Mouse (Mus musculus) thymus, postnatal 36 days (tissue): ENCODE data around the gene Sbf2.

ENCODE experiments used
- DNase-seq, 2 experiments: peaks; one replicate each; pipeline ENCODE4 v3.0.0; 2022; ENCODE audit warnings: mixed read lengths in 2 of 2

Gene Sbf2

DNA sequence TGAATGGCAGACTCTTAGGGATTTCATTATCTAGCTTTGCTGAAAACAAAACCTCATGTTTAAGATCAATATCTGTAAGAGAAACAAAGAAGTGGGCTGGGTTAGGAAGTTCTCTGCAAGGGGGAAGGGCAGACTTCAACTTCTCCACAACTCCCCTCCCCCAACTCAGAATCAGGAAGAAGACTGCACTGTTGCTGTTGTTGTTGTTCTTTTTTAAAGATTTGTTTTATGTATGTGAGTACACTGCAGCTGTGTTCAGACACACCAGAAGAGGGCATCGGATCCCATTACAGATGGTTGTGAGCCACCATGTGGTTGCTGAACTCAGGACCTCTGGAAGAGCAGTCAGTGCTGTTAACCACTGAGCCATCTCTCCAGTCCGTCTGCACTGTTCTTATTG lies 225.8 kb downstream of the Sbf2 start:
- peak; percentile 8 to 10 for DNase-seq

DNA sequence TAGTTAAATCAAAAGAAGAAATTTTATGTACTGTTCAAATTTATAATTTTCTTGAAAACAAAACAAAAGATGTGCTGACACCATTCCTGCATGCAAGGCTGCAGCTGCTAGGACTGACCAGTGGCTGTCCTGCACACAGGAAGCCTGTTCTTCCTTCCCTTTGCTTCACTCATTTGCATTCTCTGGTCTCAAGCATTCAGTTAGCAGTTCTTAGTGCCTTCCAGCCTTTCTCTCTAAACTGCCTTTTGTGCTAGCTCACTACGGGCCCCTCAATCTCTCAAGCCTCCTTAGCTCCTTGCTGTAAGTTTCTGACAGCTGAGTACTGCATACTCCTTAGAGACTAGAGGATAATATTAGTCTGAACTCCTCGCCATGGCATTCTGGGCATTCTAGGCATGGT lies 227.2 kb downstream of the Sbf2 start:
- no peak for DNase-seq

DNA sequence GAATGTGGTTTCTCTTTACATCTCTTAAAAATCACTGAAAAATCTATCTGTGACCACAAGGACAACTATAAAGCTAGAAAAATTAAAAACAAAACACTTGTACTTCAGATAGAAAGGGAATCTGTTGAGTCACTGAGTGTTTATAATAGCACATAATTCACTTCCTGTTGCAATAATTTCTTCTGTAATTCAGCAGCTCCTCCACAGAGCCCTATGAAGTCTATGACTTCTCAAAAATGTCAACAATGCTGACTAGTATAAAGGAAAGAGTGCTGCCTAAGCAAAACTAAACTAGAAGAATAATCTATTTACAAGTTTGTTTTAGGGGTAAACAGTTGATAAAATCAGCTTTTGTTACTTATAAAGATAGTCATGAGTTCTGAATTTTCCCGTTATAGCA lies 229.2 kb downstream of the Sbf2 start:
- DNase-seq: no peak

DNA sequence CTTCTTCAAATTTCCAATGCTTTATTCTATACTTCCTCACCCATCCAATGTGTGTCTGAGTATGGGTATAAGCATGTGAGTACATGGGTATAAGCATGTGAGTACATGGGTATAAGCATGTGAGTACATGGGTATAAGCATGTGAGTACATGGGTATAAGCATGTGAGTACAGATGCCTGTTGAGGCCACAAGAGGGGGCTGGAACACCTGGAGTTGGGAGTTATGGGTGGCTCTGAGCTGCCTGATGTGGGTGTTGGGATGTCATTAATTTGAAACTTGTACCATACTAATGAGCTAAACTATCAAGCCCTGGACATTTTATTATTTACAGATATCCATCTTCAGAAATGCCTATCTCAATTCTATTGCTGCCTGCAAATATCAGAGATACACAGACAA lies 230.4 kb downstream of the Sbf2 start:
- DNase-seq: no peak

DNA sequence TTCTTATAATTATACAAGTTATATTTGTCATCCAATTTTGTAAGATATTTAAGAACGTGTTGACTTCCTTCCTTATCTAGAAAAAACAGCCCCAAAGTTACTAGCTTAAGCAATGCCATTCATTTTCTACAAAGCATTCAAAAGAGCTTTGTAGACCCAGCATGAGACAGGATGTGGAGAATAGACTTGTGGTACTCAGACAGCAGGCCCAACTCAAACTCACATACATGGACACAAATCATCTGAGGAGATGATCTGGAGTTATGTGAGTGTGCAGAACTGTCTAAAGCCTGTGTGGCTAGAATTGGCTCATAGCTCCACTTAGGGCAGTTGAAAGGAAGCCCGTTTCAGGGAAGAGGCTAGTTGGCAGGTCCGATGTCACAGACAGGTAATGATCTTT lies 233.1 kb downstream of the Sbf2 start:
- no peak for DNase-seq

DNA sequence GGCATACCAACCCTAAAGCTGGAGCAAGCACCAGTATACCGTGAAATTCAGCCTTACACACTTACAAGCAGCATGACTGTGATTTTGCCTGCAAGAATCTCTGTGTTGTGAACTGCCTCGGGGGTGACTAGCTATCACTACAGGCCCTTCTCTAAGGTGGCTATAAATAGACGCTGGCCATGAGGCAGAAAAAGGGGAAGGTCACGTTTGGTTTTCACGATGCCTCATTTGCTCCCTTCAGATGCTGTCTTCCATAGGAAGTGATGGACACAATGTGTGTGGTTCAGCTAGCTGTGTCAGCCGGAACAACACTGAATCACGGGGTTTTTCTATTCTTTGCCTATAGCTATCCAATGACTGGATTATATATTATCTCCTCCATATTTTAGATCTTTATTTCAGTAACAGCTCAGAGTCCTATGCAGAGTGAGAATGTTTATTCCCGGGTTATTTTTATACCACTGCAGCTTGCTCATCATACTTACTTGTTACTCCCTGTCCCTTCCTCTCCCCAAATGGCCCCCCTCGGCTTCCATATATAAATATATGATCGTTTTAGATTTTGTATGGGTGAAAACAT lies 235.3 kb downstream of the Sbf2 start:
- no peak for DNase-seq

DNA sequence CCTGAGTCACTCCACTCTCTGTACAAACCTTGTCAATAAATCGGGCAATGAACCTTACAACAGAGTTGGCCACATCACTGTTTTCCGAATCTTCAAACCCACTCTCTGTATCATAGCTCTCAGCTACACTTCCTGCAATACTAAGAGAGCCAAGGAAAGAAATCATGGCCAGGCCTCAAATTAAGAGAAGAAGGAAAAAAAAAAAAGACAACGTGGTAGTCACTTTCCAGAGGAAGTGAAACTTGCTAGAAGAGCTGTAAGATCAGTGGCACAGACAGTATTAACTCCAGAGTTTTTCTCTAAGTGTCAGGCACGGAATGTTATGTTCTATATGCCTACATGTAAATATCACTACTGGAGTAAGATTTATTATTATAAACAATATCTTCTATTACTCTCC lies 242.2 kb downstream of the Sbf2 start:
- DNase-seq: no peak

DNA sequence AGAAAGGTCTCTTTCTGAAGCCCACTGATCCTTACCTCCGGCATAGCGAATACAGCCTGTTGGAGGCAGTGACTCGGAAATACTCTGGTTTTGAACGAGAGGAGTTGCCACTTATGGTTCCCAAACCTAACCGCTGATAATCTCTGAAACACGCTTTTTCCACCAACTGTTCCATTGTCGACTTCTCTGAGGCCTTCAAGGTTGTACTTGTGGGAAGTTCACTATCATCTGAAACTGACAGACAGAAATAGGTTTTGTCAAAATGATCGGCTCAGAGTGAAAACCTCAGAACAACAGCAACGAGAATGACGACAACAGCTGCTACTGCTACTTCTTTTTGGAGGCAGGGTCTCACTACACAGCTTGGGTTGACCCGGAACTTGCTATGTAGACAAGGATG lies 252.7 kb downstream of the Sbf2 start:
- DNase-seq: no peak

DNA sequence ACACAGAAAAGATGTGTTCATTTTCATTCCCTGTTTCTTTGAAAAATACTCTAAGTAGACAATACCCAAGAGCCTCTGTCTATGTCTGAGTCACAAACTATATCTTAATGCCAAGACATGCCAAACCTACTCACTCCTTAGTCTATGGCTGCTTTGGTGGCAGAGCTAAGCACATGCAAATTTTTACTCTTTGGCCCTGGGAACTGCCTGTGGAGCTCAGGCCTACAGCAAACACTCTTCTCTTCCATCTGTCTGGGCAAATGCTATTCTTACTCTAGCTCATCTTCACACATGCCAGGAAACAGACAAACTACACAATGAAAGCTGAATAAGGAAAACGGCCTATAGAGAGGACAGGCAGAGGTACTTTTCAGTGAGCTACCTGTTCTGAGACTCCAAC lies 253.2 kb downstream of the Sbf2 start:
- no peak for DNase-seq

DNA sequence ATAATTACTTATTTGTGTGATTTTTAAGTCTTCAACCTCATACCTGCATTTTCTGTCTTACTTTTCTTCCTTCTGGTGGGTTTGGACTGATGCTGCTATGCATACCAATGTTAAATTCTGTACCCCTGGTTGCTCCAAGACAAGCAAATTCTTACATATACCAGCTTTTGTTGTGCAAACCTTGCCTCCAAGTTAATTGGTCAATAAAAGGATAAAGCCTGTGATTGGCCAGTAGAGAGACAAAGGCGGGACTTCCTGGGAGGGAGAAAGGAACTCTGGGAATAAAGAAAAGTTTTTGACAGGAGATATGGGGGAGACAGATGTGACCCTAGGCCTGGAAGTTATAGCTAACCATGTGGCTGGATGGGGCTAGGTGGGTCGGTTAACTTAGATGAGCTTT lies 255.3 kb downstream of the Sbf2 start:
- no peak for DNase-seq

DNA sequence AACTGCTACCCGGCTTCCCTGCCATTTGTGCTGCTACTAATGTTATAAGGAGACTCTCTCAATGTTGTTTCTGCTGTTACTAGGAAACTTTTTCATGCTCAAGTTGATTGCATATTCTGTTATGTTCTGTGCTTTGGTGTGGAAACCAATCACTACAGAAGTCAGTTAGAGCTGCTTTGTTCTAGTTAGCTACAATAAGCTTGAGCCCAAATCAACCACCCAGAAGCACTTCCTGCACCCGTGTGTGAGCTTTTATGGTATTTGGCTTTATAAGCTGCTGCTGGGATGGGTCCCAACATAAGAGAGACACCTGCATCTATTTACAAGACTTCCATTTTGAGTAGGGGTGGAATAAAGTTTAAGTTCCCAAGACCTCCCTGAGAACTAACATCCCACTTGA lies 260.8 kb downstream of the Sbf2 start:
- DNase-seq: peak; percentile 8 to 24

DNA sequence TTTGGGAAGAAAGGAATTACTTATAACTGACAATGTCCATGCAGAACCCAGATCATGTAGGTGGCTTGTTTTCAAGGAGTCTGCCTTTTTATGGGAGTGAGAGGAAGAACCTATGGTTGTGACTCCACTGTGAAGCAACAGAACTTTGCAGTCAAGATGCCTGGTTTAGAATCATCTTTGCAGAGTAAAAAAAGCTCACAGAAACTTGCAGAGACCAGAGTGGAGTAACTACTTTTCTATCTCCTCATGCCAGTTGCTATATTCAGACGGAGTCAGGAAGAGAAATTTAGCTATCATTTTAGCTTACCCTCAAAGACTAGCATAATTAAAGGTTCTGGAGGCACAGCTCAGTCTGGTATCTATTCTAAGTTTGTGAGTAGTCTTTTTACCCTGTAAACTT lies 267.5 kb downstream of the Sbf2 start:
- DNase-seq: no peak

DNA sequence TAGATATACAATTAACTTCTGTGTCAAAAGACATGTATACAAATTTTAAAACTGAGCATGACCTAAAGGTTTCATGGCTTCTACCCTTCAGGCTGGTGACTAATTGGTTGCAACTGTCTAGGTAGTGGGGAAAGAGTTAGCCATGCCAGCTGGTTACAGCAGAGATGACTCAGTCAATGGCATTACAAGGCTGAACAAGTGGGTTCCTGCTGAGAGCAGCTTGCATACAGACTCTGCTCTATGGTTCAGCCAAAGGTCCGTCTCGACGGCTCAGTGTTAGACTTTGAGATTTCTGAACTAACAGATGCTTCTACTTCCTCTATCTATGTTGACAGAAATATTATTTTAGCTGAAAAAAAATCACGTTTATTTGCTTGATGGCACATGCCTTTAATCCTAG lies 277.1 kb downstream of the Sbf2 start:
- DNase-seq: no peak

DNA sequence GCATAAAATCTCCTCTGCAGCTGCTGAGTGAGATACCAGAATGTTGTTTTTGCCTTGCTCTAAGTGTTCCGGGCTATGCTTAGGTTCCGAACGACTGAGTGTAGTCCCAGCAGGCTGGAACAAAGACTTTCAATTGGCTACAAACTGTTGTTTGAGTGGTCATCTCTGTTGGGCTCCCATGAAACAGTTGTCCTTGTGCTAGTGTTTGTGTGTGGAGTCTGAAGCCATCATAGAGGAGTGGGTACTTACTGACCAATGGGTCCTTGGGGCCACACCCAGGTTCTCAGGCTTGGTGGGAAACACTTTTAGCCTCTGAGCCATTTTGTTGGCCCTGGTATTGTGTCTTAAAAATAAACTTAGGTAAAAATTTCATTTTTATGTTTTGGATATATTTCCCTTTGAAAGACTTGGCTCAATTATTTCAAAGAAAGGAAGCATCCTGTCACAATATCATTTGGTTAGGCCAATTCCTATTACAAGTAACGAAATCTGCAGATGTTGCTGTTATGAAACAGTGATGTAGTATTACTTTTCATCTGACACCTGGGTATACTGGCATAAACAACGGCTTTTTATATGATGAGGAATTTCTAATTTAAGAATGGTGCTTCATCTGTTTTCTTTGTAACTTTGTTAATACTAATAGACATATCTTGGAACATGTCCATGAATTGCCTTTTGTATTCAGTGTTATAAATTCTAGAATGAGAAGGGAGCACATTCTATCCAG lies 289.2 kb downstream of the Sbf2 start:
- no peak for DNase-seq

DNA sequence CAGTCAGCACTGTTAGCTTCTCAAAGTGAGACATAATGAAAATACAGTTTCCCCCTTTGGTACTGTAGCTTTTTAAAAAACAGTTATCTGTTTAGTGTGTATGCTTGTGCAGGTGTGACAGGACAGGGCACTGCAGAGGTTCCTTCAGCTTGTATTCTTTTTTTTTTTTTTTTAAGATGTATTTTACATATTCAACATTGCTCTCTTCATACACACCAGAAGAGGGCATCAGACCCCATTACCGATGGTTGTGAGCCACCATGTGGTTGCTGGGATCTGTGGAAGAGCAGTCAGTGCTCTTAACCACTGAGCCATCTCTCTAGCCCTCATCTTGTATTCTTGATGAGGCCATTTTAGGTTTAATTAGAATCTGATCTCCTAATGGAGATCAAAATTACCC lies 289.9 kb downstream of the Sbf2 start:
- no peak for DNase-seq

DNA sequence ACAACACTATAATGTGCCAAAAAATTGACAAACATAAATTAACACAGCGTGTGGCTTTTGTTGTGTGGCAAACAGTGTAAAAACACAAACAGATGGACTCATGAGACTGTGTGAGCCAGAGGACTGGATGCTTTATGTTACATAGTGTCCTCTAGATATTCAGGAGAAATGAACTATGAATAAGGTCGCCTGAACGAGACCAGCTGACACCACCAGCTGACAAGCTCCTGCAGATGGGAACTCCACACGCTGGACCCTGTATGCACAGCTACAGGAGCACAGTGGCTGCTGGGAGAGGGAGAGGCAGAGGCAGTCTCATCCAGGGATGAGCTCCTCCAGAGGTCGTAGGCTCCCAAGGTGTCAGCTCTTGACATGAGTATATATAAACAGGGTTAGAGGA lies 293.6 kb downstream of the Sbf2 start:
- no peak for DNase-seq

DNA sequence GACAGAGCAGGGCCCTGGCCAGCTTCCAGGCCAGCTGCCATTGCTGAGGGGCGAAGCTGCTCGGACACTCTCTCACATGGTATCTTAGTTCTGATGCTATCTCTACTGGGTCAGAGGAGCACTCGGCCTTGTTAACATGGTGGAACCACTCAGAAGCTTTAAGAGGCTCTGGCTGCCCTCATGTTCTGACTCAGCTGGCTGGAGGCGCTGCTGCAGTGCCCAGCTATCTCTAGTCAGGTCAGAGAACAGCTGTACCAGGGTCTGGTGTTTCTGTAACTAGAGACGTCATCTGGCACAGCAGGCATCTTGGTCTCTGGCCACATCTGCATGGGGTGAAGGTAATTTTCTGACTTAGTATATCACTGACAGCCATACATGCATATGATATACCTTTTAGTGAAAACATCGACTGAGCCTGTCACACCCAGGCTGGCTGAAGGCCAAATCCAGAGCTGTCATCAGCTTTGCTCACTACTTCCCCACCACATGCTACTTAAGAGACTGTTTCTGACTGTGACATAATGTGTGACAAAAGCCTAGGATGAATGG lies 295.7 kb downstream of the Sbf2 start:
- DNase-seq: no peak

DNA sequence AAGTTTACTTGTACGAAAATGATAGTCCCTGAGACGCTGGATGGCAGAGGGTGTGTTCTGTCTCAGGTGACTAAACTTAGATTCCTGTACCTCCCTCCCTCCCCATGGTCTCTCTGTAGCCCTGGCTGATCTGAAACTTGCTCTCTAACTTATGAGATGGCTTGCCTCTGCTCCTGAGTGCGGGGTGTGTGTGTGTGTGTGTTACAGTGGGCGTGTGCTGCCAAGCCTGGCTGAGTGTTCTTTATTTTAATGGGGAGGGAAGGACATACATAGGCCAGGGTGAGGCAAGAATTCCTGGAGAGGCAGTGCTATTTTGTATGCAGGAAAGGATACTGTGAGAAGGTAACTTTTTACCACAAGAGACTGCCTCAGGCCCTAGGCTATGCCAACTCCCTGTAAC lies 297.3 kb downstream of the Sbf2 start:
- DNase-seq: no peak

DNA sequence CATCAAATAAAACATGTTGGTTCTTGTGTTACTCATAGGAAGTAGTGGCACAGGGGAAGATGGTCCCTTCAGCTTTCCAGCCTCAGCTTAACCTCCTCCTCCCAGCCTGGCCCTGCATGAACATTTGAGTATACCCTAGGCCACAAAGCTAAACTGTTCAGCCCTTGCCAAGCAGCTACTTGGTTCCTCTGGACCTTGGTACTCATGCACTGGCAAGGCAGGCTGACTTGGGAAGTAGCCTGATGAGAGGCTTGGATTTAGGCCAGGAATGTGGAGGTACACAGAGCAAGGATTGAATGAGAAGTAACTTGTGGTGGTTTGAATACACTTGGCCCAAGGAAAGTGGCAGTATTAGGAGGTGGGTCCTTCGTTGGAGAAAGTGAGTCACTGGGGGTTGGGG lies 299.4 kb downstream of the Sbf2 start:
- no peak for DNase-seq

DNA sequence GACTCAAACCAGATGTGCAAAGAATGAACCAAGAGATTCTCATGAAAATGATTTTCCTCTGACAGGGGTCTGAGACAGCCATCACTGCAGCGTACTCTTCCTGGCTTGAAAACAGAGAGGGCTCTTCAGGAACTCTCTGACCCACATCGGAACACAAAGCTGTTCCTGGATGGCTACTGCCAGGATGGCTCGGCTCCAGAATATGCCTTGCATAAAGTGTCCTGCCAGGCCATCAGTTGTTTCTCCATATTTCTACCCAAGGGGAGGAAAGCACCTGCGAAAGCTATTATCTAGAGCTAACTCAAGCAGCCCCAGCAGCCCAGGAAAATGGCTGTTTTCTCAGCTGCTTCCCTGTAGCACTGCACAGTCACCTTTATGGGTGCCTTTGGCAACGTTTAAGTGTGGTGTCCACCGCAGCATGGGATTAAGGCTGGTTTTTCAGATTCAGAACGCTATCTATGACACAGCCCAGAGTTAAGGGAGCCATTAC lies 300.3 kb downstream of the Sbf2 start:
- no peak for DNase-seq

DNA sequence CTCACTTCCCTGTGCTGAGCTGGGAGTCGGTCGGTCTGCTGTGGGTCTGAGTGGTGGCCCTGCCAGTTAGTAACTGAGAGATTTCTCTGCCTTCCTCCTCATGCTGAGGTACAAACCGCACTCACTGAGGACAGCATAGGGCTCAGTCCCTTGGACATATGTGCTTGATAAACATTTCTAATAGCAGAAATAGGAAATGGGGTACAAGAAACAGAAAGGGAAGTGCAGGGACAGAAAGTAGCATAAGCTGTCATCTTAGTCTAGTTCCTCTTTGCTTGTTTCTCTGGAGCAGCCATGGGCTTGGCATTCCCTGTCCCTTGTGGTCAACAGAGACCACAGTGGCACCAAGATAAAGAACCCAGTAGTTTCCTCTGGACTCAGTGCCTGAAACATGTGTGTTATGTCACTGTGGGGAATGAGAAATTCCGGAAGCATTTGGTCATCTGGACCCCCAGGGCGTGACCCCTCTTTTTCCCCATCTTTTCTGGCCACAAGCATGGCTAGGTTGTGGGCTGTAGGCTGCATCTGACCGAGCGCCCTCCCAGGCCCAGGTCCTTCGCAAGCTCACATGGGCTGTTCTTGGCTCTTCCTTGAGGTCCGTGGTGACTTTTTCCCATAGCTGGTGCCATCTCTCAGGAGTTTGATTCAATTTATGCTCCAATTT lies 301.2 kb downstream of the Sbf2 start:
- no peak for DNase-seq

DNA sequence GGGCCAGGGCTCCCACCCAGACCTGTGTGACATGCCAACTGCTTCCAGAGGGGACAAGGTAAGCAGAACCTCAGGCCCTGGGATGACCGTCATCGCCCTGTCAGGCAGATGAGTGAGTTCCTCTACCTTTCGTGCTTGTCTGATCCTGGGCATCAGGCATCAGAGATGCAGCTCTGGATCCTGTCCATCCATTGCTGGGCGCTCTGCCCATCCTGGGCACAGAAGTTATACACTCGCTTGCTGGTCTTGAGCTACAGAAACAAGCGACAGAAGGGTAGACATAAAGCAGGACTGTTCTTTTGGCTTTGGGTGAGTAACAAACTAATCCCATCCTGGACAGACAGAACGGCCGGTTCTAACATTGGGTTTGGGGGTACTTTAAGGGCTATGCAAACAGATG lies 305.5 kb downstream of the Sbf2 start:
- no peak for DNase-seq

DNA sequence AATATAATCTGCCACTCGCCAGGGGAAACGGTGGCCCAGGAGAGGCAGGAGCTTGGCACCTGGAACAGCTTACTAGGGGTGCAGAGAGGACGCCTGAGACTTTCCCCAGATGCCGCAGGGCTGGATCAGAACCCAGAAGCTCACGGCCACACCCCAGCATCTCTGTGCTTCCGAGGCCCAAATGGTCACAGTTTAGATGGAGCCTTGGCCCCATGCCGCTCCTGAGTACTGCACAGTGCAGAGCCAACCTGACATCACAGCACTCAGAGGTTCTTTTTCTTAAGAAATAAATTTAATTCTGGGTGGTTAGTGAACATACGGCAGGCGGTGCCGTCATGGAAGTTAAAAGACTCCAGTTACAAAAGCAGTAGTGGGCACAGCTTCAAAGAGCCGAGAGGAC lies 307.0 kb downstream of the Sbf2 start:
- no peak for DNase-seq

DNA sequence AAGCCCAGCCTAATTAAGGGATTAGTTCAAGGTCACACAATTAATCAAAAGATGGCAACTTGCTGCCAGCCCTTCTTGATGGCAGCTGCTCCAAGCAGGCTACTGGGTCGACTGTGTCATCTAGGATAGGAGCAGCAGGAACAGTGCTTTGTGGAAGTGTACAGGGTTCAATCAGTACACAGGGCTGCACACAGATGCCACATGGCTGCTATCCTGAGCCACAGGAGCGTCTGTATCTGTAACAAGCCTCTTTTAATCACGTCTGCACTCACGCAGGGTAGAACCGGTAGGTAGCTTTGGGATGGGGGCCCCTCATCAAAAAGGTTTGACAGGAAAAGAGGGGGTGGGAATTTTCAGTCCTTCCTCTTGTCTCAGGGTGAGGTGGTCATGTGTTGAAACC lies 308.4 kb downstream of the Sbf2 start:
- DNase-seq: no peak
